Mouse (Mus musculus): ENCODE measurements at regions not wholly inside any gene's neighbourhood (a gene's known extent, or its start where the extent isn't known, plus 50 kb on each side); places are given as distances from the start of the nearest gene placed in this dataset.

DNA sequence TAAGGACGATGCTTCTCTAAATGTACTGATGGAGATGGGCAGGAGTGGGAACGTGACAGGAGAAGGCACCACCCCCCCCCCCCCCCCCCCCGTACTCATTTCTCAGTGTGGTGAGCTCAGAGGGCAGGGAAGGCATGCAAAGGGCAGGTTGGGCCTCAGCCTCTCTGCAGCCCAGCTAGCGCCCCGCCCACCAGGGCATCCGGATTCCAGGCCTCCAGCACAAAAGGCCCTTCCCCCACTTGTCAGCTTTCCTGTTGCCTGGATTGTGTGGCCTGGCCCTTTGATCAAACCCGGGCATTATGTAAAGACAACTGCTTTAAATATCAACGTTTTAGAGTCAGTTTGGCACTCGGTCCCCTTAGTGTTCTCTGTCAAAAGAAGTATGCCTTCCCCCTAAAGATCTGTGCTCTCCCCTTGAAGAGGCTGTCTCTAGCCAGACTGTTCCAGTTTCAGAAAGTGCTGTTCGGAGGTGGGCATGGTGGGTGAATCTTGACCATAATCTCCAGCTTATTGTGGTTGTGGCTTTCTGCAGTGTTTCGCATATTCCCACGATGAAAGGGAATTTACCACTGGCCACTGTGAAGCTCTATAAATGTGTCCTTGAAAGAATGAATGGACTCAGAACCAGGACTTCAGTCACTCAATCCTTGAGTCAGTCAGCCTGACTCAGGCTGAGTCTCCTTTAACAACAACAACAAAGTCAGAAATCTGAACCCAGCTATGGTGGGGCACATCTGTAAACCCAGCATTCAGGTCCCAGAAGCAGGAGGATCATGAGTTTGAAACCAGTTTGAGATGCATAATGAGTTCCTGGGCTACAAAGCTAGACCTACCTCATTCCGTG lies 192.4 kb upstream of the Klf3 start:
- H3K9me3 ChIP-seq (replicated peaks), result no peaks in the 10 kb centered on the region
- WGBS (ENCODE audit: insufficient replicate concordance), result 27% methylated on average over 12 of the region's 13 CpGs
- peak; percentile 81 for ATAC-seq (ENCODE audit: low read depth)

DNA sequence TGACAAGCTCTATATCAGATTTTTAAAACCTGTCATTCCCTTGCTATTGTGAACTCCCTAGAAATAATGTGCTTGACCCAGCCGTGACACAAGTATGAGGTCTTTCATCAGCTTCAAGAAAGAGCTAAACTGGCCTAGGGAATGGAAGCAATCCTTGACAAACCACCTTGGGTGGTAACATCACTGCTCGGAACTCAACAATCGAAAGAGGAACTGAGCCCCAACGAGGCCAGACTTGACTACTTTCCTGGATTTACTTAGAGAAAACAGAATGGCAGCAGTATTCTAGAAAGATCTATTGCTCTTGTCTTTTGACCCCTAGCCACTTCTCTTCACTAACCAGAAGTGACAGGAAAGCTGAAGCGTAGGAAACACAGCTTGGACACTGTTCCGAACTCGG lies 191.2 kb upstream of the Klf3 start:
- no peak overlapping the region for H3K4me3 ChIP-seq (replicated peaks)
- no peaks in the 10 kb centered on the region for H3K27me3 ChIP-seq
- H3K9ac ChIP-seq, result no peak overlapping the region
- H3K4me2 ChIP-seq, result no peak overlapping the region
- DNase-seq, result no peak
- no peaks in the 10 kb centered on the region for H3K9me3 ChIP-seq (replicated peaks)
- no peak overlapping the region for H3K27ac ChIP-seq
- H3K36me3 ChIP-seq, result no peaks in the 10 kb centered on the region
- ATAC-seq (ENCODE audit: low read depth), result no peak
- H3K4me1 ChIP-seq (replicated peaks), result peaks cover 28% of the 10 kb centered on the region
- 71% methylated on average over 7 of the region's 7 CpGs for WGBS (ENCODE audit: insufficient replicate concordance)

More for the DNA sequence above, 192.4 kb upstream of the Klf3 start:
- Histone ChIP-seq H3K4me3 (replicated peaks) (no peak overlapping the region), H3K36me3 (no peaks in the 10 kb centered on the region), H3K4me2 (peak overlapping the region; percentile 28; the same call in 1 of the 2 replicates), H3K9ac (peak overlapping the region; percentile 56), H3K27ac (peak overlapping the region; percentile 61), H3K27me3 (no peaks in the 10 kb centered on the region), H3K4me1 (replicated peaks) (peaks cover 28% of the 10 kb centered on the region)
- DNase-seq, result peak; percentile 59

DNA sequence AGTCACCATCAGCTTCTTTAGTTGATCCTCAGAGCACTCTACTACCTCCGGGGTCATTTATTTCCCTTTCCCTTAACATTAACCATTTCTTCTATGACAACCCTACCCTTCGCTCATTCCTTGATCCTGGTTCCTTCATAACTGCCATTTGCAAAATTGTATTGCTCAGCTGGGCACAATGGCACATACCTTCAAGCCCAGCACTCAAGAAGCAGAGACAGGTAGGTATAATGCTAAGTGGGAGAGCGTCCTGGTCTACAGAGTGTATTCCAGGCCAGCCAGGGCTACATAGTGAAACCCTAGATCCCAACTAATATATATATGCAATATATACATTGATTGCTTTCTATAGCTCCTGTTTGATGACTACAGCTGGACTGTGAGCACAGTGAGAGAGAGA lies 189.5 kb upstream of the Klf3 start:
- Histone ChIP-seq H3K4me2 (no peak overlapping the region), H3K4me3 (replicated peaks) (no peak overlapping the region), H3K36me3 (no peaks in the 10 kb centered on the region), H3K9ac (no peak overlapping the region), H3K27me3 (no peaks in the 10 kb centered on the region), H3K4me1 (replicated peaks) (peaks cover 25% of the 10 kb centered on the region), H3K27ac (no peak overlapping the region), H3K9me3 (replicated peaks) (no peaks in the 10 kb centered on the region)
- ATAC-seq (ENCODE audit: low read depth) (no peak), DNase-seq (no peak)
- 83% methylated on average over 3 of the region's 3 CpGs for WGBS (ENCODE audit: insufficient replicate concordance)

GRCm38 (mm10) chr5:64618126-64618525 lies 185.1 kb upstream of the Klf3 start:
- Histone ChIP-seq H3K9me3 (replicated peaks) (no peaks in the 10 kb centered on the region), H3K4me2 (no peak overlapping the region), H3K27ac (no peak overlapping the region), H3K9ac (no peak overlapping the region), H3K4me3 (replicated peaks) (no peak overlapping the region), H3K27me3 (no peaks in the 10 kb centered on the region), H3K4me1 (replicated peaks) (peaks cover 10% of the 10 kb centered on the region), H3K36me3 (no peaks in the 10 kb centered on the region)
- DNase-seq (no peak), ATAC-seq (ENCODE audit: low read depth) (no peak)
- WGBS (ENCODE audit: insufficient replicate concordance), result 69% methylated on average over 5 of the region's 5 CpGs

DNA sequence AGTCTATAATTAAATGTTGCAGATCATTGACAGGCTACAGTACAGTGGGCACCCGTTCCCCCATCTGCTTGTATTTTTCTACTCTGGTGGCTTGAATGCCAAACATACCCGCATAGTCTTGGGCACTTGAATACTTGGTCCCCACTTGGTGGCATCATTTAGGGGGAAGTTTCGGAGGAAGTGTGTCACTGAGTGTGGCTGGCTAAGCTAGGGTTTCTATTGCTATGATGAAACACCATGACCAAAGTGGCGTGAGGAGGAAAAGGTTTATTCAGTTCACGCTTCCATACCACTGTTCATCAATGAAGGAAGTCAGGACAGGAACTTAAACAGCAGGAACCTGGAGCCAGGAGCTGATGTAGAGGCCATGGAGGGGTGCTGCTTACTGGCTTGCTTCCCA lies 183.4 kb upstream of the Klf3 start:
- no peak for ATAC-seq (ENCODE audit: low read depth)
- no peak overlapping the region for H3K4me2 ChIP-seq
- no peak overlapping the region for H3K4me3 ChIP-seq (replicated peaks)
- no peak overlapping the region for H3K27ac ChIP-seq
- no peak overlapping the region for H3K9ac ChIP-seq
- peaks cover 25% of the 10 kb centered on the region for H3K4me1 ChIP-seq (replicated peaks)
- H3K36me3 ChIP-seq, result no peaks in the 10 kb centered on the region
- no peaks in the 10 kb centered on the region for H3K9me3 ChIP-seq (replicated peaks)
- H3K27me3 ChIP-seq, result no peaks in the 10 kb centered on the region
- no peak for DNase-seq
- 73% methylated on average over 5 of the region's 5 CpGs for WGBS (ENCODE audit: insufficient replicate concordance)

DNA sequence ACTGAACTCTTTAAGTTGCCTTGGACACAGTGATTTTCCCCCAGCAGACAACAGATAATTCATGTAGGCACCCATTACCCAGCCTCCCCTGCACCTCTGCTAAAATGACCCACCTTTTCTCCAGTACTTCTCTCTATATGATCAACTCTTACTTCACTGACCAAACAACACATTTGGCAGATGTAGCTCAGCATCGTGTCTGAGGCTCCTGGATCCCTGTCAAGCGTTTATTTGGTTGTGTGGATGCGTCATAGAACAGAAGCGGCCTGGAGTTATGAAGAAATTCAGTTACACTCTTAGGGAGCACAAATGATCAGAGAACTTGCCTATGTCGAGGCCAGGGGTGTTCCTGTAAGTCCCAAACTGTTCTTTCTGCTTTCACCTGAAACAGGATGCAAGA lies 182.5 kb upstream of the Klf3 start:
- WGBS (ENCODE audit: insufficient replicate concordance), result 66% methylated on average over 5 of the region's 5 CpGs
- H3K4me1 ChIP-seq (replicated peaks), result peaks cover 29% of the 10 kb centered on the region
- H3K9me3 ChIP-seq (replicated peaks), result no peaks in the 10 kb centered on the region
- DNase-seq (no peak), ATAC-seq (ENCODE audit: low read depth) (no peak)
- no peak overlapping the region for H3K4me2 ChIP-seq
- H3K27ac ChIP-seq, result no peak overlapping the region
- H3K9ac ChIP-seq, result no peak overlapping the region
- H3K4me3 ChIP-seq (replicated peaks), result no peak overlapping the region
- H3K36me3 ChIP-seq, result no peaks in the 10 kb centered on the region
- H3K27me3 ChIP-seq, result peaks cover 7% of the 10 kb centered on the region

GRCm38 (mm10) chr5:64621386-64621785 lies 181.8 kb upstream of the Klf3 start:
- Histone ChIP-seq H3K27me3 (peaks cover 13% of the 10 kb centered on the region), H3K27ac (no peak overlapping the region), H3K9ac (no peak overlapping the region), H3K4me2 (no peak overlapping the region), H3K4me3 (replicated peaks) (no peak overlapping the region), H3K9me3 (replicated peaks) (no peaks in the 10 kb centered on the region), H3K4me1 (replicated peaks) (peaks cover 36% of the 10 kb centered on the region), H3K36me3 (no peaks in the 10 kb centered on the region)
- DNase-seq, result no peak
- 84% methylated on average over 1 of the region's 1 CpGs for WGBS (ENCODE audit: insufficient replicate concordance)
- no peak for ATAC-seq (ENCODE audit: low read depth)

- ATAC-seq (ENCODE audit: low read depth) (peak; percentile 69), DNase-seq (no peak)
- Histone ChIP-seq H3K9ac (no peak overlapping the region), H3K36me3 (no peaks in the 10 kb centered on the region), H3K9me3 (replicated peaks) (no peaks in the 10 kb centered on the region), H3K4me1 (replicated peaks) (peaks cover 39% of the 10 kb centered on the region), H3K27me3 (peaks cover 21% of the 10 kb centered on the region), H3K4me2 (no peak overlapping the region), H3K4me3 (replicated peaks) (no peak overlapping the region), H3K27ac (peak overlapping the region; percentile 44; the same call in 1 of the 2 replicates)
- 63% methylated on average over 3 of the region's 3 CpGs for WGBS (ENCODE audit: insufficient replicate concordance)
These were observed 179.5 kb upstream of the Klf3 start for GRCm38 (mm10) chr5:64623653-64624052.

DNA sequence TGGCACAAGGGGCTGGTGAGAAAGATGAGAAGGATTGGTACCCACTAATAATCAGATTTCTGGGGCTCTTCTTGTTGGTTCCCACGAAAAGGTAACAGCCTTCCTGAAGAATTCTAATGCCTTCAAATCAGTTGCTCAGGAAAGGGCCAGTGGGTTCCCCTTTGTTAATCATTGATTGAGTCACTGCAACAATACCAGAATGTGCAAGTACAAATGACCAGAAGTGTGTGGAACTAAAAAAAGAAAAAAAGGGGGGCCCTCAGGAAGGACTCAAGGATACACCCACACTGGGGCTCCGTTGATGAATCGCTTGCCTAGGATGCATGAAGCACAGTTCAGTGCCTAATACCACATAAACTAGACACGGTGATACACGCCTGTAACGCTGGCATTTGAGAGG lies 179.0 kb upstream of the Klf3 start:
- 68% methylated on average over 6 of the region's 6 CpGs for WGBS (ENCODE audit: insufficient replicate concordance)
- Histone ChIP-seq H3K4me3 (replicated peaks) (no peak overlapping the region), H3K9ac (no peak overlapping the region), H3K27ac (peak overlapping the region; percentile 44; the same call in 1 of the 2 replicates), H3K9me3 (replicated peaks) (no peaks in the 10 kb centered on the region), H3K27me3 (peaks cover 21% of the 10 kb centered on the region), H3K4me2 (no peak overlapping the region), H3K36me3 (no peaks in the 10 kb centered on the region), H3K4me1 (replicated peaks) (peaks cover 39% of the 10 kb centered on the region)
- ATAC-seq (ENCODE audit: low read depth) (no peak), DNase-seq (no peak)

- no peak for DNase-seq
- WGBS (ENCODE audit: insufficient replicate concordance), result 80% methylated on average over 4 of the region's 4 CpGs
- H3K9me3 ChIP-seq (replicated peaks), result no peaks in the 10 kb centered on the region
- H3K4me2 ChIP-seq, result no peak overlapping the region
- no peak for ATAC-seq (ENCODE audit: low read depth)
- H3K9ac ChIP-seq, result no peak overlapping the region
- no peaks in the 10 kb centered on the region for H3K36me3 ChIP-seq
- peaks cover 21% of the 10 kb centered on the region for H3K27me3 ChIP-seq
- H3K4me3 ChIP-seq (replicated peaks), result no peak overlapping the region
- peaks cover 52% of the 10 kb centered on the region for H3K4me1 ChIP-seq (replicated peaks)
- H3K27ac ChIP-seq, result no peak overlapping the region
These were observed 177.8 kb upstream of the Klf3 start for GRCm38 (mm10) chr5:64625421-64625820.

DNA sequence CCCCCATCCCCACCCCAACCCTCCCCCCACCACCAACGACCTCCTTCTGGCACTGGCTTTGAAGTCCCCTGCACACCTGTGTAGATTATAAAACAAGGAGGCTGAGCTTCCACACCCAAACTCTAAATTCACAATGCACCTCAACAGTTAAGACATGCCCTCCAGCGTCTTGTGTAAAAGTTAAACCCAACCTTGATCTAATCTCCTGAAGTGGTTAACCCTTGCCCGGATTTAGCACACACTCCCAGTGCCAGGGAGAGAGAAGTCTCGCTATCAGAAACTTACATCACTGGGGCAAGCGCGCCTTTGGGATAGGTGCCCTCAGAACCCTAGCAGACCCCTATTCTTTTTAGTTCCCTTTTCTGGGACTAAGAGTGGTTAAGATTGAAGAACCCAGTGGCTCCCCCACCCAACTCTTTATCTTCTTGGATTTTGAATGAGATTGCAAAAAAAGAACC lies 177.3 kb upstream of the Klf3 start:
- no peak overlapping the region for H3K27ac ChIP-seq
- H3K4me3 ChIP-seq (replicated peaks), result no peak overlapping the region
- DNase-seq (no peak), ATAC-seq (ENCODE audit: low read depth) (no peak)
- no peak overlapping the region for H3K9ac ChIP-seq
- 12% methylated on average over 6 of the region's 6 CpGs for WGBS (ENCODE audit: insufficient replicate concordance)
- no peaks in the 10 kb centered on the region for H3K36me3 ChIP-seq
- H3K4me2 ChIP-seq, result 0 out of 2 replicates have a peak overlapping the region, but pooled peaks have one; percentile 2
- peaks cover 55% of the 10 kb centered on the region for H3K4me1 ChIP-seq (replicated peaks)
- H3K9me3 ChIP-seq (replicated peaks), result no peaks in the 10 kb centered on the region
- peaks cover 21% of the 10 kb centered on the region for H3K27me3 ChIP-seq

DNA sequence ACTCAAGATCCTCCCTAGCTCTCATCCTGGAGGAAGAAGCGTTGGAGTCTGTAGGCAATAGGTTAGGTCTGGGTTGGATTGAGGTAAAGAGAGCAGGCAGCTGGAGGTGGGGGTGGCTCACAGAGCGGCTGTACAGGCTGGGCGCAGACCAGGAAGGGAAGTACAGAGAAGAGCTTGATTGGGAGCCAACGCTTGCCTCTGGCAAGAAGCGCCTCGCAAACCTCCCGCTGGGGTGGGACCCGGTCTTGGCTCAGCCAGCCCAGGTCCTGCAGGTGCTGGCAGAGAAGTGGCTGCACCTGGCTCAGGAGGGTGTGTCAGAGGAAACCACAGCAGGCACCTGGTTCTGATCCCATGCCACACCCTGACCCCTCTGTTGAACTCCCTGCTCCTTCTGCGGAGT lies 176.8 kb upstream of the Klf3 start:
- H3K4me1 ChIP-seq (replicated peaks), result peaks cover 55% of the 10 kb centered on the region
- no peak overlapping the region for H3K27ac ChIP-seq
- H3K9me3 ChIP-seq (replicated peaks), result no peaks in the 10 kb centered on the region
- ATAC-seq (ENCODE audit: low read depth) (no peak), DNase-seq (no peak)
- no peaks in the 10 kb centered on the region for H3K36me3 ChIP-seq
- H3K27me3 ChIP-seq, result peaks cover 21% of the 10 kb centered on the region
- 0 out of 2 replicates have a peak overlapping the region, but pooled peaks have one; percentile 2 for H3K4me2 ChIP-seq
- no peak overlapping the region for H3K9ac ChIP-seq
- WGBS (ENCODE audit: insufficient replicate concordance), result 10% methylated on average over 9 of the region's 9 CpGs
- H3K4me3 ChIP-seq (replicated peaks), result no peak overlapping the region

All from liver, embryonic 13.5 days (tissue).